ENCODE assay signal across 25 mouse cellular contexts in the genomic region with DNA sequence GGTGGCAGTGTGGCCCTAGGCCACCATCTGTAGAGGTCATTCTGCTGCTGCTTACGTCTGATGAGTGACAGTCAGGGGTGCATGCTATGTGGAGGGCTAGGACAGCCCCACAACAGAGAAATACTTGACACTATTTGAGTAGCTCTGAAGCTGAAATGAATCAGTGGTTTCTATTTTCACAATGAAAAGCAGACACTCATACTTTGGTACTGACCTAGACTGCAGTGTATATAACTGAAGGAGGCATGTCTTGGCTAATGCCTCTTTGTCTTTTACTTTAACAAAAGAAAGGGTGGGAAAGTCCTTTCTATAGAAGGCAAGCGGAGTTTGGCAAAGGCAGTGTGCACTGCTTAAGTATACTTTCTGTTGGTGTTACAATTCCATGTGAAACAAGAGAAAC.
"Had no signal": no experiment of that assay in that cellular context is flagged by ENCODE, and none has a peak within 500 bp of the region (broad histone marks: within the 10 kb centered on the region; RNA-seq: fewer than 3 reads in every experiment).

No protein-coding gene starts in this region.

- H3K4me1 ChIP-seq: embryonic facial prominence, embryonic 10.5 days; embryonic facial prominence, embryonic 12.5 days; embryonic facial prominence, embryonic 13.5 days; embryonic facial prominence, embryonic 15.5 days; forebrain, embryonic 12.5 days; forebrain, embryonic 13.5 days; forebrain, embryonic 15.5 days had no signal

- H3K27me3 ChIP-seq: embryonic facial prominence, embryonic 12.5 days; embryonic facial prominence, embryonic 13.5 days; embryonic facial prominence, embryonic 15.5 days; forebrain, embryonic 12.5 days; forebrain, embryonic 13.5 days; forebrain, embryonic 15.5 days had no signal

- H3K4me3 ChIP-seq: embryonic facial prominence, embryonic 10.5 days; embryonic facial prominence, embryonic 12.5 days; embryonic facial prominence, embryonic 13.5 days; embryonic facial prominence, embryonic 15.5 days; erythroblast, embryonic 14.5 days; forebrain, embryonic 10.5 days; forebrain, embryonic 12.5 days; forebrain, embryonic 13.5 days; forebrain, embryonic 15.5 days; gastrocnemius, adult 2 months; heart, adult 2 months had no signal

- H3K9ac ChIP-seq: embryonic facial prominence, embryonic 12.5 days; embryonic facial prominence, embryonic 13.5 days; embryonic facial prominence, embryonic 15.5 days; forebrain, embryonic 12.5 days; forebrain, embryonic 13.5 days; forebrain, embryonic 15.5 days; forebrain, postnatal 0 days had no signal

- H3K9me3 ChIP-seq: embryonic facial prominence, embryonic 10.5 days; embryonic facial prominence, embryonic 12.5 days; embryonic facial prominence, embryonic 13.5 days; embryonic facial prominence, embryonic 15.5 days; forebrain, embryonic 10.5 days; forebrain, embryonic 12.5 days; forebrain, embryonic 13.5 days; forebrain, embryonic 15.5 days had no signal

- H3K4me2 ChIP-seq: embryonic facial prominence, embryonic 12.5 days; embryonic facial prominence, embryonic 13.5 days; embryonic facial prominence, embryonic 15.5 days; forebrain, embryonic 12.5 days; forebrain, embryonic 13.5 days; forebrain, embryonic 15.5 days had no signal

- DNase-seq: cerebellum, adult 9-10 months; cerebellum, adult 9-11 months; cerebellum, postnatal 10 days; cerebellum, postnatal 14 days; cerebellum, postnatal 25 days; cerebellum, postnatal 36 days; embryo, embryonic 11 days; forebrain, postnatal 0 days; gastrocnemius, adult 2 months; gastrocnemius, postnatal 10 days; gastrocnemius, postnatal 14 days; gastrocnemius, postnatal 25 days; gastrocnemius, postnatal 36 days; heart, adult 11 months; heart, adult 18-20 months; heart, adult 2 months had no signal

- H3K27ac ChIP-seq: embryonic facial prominence, embryonic 10.5 days; embryonic facial prominence, embryonic 12.5 days; embryonic facial prominence, embryonic 13.5 days; embryonic facial prominence, embryonic 15.5 days; forebrain, embryonic 10.5 days; forebrain, embryonic 12.5 days; forebrain, embryonic 13.5 days; forebrain, embryonic 15.5 days; gastrocnemius, adult 2 months; heart, adult 2 months had no signal
